Mouse (Mus musculus) hindbrain, embryonic 12.5 days (tissue): Measurements from ENCODE around the gene Cd86. TPM values are rescaled to one million over a fixed set of nuclear protein-coding genes. Genes with fewer than 3 reads are reported as not detected.
A peak's percentile ranks its signal among the peaks of the same experiment; 100 is the strongest.

Experiments
- ATAC-seq: fragments of 200-750 bp; cut with Nextera tagmentation; 2 replicates; pipeline ENCODE4 v1.8.0; 2017; ENCODE audit warnings: moderate TSS enrichment; ENCODE audit not compliant: low FRiP score
- H3K27ac ChIP-seq: fragments of 300-500 bp; sonication (generic); 2 replicates; pipeline ENCODE4 v1.5.1; 2016; ENCODE audit warnings: mild to moderate bottlenecking
- H3K27me3 ChIP-seq: fragments of 300-500 bp; sonication (generic); 2 replicates; pipeline ENCODE4 v1.6.1; 2016; ENCODE audit warnings: mild to moderate bottlenecking
- H3K36me3 ChIP-seq: fragments of 300-500 bp; sonication (generic); 2 replicates; pipeline ENCODE4 v1.6.1; 2016; ENCODE audit warnings: mild to moderate bottlenecking
- H3K4me1 ChIP-seq: fragments of 300-500 bp; sonication (generic); 2 replicates; pipeline ENCODE4 v1.6.1; 2016
- H3K4me2 ChIP-seq: fragments of 300-500 bp; sonication (generic); replicated peaks from 2 replicates; pipeline ENCODE4 v1.6.1; 2016; ENCODE audit warnings: mild to moderate bottlenecking
- H3K4me3 ChIP-seq: fragments of 300-500 bp; sonication (generic); 2 replicates; pipeline ENCODE4 v1.5.1; 2016; ENCODE audit warnings: mild to moderate bottlenecking
- H3K9ac ChIP-seq: fragments of 300-500 bp; sonication (generic); 2 replicates; pipeline ENCODE4 v1.6.1; 2016; ENCODE audit warnings: mild to moderate bottlenecking, moderate library complexity
- H3K9me3 ChIP-seq: fragments of 300-500 bp; sonication (generic); replicated peaks from 2 replicates; pipeline ENCODE4 v1.6.1; 2016; ENCODE audit warnings: mild to moderate bottlenecking
- WGBS: fragments of 180-500 bp; shearing (Covaris S2); methylation state at CpG from one replicate; pipeline ENCODE4 v1.1.7; 2016; 5-methylcytosine and 5-hydroxymethylcytosine counted together
- polyA plus RNA-seq: library from polyadenylated mRNA; unstranded; fragments of >200 nt; fragmentation: Nextera tagmentation; extraction: Ambion mirVana; gene quantifications from 2 replicates; pipeline ENCODE4 v1.2.1, GENCODE M21; 2016

Gene Cd86
- polyA plus RNA-seq, 1 experiment from 2014 or later, result 2.0 TPM

DNA sequence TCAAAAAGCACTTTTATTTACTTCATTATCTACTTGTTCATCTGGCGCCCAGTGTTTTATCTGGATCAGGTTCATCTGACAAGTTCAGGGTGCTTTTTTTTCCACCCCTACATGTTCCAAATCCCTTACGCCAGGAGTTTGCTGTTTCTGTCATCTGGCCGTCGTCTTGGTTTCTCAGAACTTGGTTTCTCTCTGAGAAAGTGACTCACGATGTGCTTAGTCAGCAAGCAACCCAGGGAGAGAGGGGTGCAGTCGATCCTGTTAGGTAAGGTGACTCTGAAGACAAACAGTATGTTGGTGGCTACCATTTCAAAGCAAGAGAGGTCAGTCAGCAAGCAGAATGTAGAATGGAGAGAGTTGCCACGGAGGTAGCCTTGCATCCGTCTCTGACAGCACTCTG, 93.9 kb downstream of the Cd86 start:
- 77% methylated on average over 8 of the region's 8 CpGs for WGBS
- Histone ChIP-seq H3K36me3 (no peaks in the 10 kb centered on the region), H3K27ac (no peak overlapping the region), H3K4me2 (no peak overlapping the region), H3K9me3 (no peaks in the 10 kb centered on the region), H3K27me3 (no peaks in the 10 kb centered on the region), H3K4me3 (no peak overlapping the region), H3K4me1 (no peaks in the 10 kb centered on the region), H3K9ac (no peak overlapping the region)
- ATAC-seq, result no peak

DNA sequence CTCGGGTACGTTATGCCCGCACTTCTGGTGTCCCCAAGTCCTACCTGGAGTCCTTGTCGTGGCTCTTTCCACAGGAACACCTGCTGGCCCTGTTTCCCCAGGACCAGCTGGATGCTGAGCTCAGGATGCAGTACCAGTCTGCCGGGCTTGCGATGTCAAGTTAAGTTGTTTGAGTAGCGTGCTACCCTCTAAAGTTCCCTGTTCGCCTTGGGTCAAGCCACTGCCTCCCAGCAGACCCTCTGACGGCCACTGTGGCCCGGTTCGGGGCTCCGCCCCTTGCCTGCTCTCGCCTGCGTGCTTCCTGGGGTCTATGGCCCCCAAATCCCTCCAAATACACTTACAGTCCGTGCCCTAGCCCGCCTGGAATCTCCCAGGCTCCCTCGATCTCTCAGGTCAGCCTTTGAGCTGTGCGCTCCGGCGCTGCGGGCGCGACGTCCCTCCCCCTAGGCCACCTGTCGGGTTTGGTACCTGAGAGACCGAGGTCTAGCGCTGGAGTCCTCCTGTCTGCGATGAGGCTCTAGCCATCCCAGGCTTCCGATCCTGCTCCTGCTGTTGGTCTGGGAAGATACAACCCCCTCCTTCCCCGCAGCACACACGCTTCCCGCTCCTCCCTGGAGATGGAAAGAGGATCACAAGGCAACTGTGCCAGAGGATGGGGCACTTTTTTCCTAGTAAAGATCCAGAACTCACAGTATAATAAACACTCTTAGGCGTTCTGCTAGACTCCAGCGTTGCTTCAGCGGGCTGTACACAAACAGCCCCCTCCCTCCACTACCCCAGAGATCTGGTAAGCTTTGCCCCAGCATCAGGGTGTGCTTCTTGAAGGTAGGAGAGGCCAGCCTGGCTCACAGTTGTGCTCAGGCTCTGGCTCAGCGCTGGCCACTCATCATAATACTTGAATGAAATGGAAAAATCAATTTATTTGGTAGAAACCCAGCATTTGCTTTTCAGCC, 104.2 kb downstream of the Cd86 start, which contains the start of gene Casr:
Casr (minus strand) TSS at position 756 of the 953 bp plus-strand sequence.
- ATAC-seq, result no peak
- Histone ChIP-seq H3K27ac (no peak within 1 kb of the TSS), H3K4me1 (peaks cover 12% of the 10 kb centered on the region), H3K9ac (peak within 1 kb of the TSS; percentile 25; the same call in 1 of the 2 replicates), H3K4me3 (peak within 1 kb of the TSS; percentile 41), H3K4me2 (peak within 1 kb of the TSS; percentile 86), H3K36me3 (no peaks in the 10 kb centered on the region), H3K9me3 (no peaks in the 10 kb centered on the region), H3K27me3 (peaks cover 16% of the 10 kb centered on the region)
- 2% methylated on average over 36 of the region's 36 CpGs for WGBS

DNA sequence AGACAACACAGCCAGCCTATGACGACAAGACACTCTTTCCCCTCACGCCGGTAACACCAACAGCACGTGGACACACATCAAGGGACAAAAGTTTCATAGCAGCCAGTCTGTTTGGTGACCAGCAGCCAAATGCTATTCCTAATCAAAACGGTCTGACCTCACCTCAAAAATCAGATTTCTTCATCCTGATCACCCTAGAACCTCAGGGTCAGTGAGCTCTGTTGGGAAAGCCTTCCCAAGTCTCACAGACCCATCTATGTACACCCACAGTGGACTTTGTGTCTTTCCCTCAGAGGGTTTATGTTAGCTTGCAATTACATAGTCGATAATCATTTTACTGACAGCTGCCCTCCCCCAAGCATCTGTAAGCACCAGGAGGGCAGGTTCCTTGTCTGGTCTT, 106.3 kb downstream of the Cd86 start:
- no peak overlapping the region for H3K9ac ChIP-seq
- H3K27ac ChIP-seq, result no peak overlapping the region
- no peak overlapping the region for H3K4me3 ChIP-seq
- H3K36me3 ChIP-seq, result no peaks in the 10 kb centered on the region
- peaks cover 12% of the 10 kb centered on the region for H3K4me1 ChIP-seq
- ATAC-seq, result no peak
- H3K9me3 ChIP-seq, result no peaks in the 10 kb centered on the region
- peaks cover 16% of the 10 kb centered on the region for H3K27me3 ChIP-seq
- 87% methylated on average over 6 of the region's 6 CpGs for WGBS
- H3K4me2 ChIP-seq, result no peak overlapping the region

DNA sequence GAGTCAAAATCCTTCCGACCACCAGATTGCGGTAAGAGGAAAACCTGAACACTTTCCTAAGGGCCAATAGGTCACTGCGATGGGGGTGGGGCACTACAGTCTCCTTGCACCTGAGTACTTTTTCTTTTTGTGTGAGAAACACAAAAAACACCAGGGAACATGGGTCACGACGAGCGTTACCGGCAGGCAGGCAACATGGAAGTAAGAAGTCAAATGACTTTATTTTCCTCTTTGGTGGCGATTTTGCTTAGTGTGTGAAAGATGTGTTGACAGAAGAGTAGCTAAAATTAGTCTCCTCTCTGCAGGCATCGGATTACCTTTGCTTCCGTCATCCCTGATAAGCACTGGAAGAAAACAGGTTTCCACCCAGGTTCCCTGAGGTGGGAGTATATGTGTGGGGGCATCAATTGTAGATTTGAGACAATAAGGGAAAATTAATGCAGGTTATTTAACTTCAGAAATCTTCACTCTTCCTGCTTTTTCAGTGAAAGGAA, 110.2 kb downstream of the Cd86 start:
- H3K4me3 ChIP-seq, result no peak overlapping the region
- no peak overlapping the region for H3K4me2 ChIP-seq
- H3K36me3 ChIP-seq, result no peaks in the 10 kb centered on the region
- H3K9me3 ChIP-seq, result no peaks in the 10 kb centered on the region
- H3K4me1 ChIP-seq, result peaks cover 4% of the 10 kb centered on the region; the same call in 1 of the 2 replicates
- H3K27ac ChIP-seq, result no peak overlapping the region
- peaks cover 4% of the 10 kb centered on the region; the same call in 1 of the 2 replicates for H3K27me3 ChIP-seq
- H3K9ac ChIP-seq, result no peak overlapping the region
- 80% methylated on average over 10 of the region's 10 CpGs for WGBS
- no peak for ATAC-seq

Other genes starting within 250 kb of the Cd86 start
- gene Stfa3, start 210.7 kb downstream of the Cd86 start, polyA plus RNA-seq, result 0.62 TPM in 1 of 2 replicates, not detected in the other
- 0.06 and 0.07 TPM in 2 replicates for gene Casr, start 103.9 kb downstream of the Cd86 start, polyA plus RNA-seq
- 0.53 and 1.3 TPM in 2 replicates for gene Ildr1, start 27.9 kb upstream of the Cd86 start, polyA plus RNA-seq
- gene Slc15a2, start 118.9 kb upstream of the Cd86 start, polyA plus RNA-seq, result 3.0 and 6.6 TPM in 2 replicates
- gene Iqcb1, start 162.3 kb upstream of the Cd86 start, polyA plus RNA-seq, result 63.4 and 68.9 TPM in 2 replicates
- gene Eaf2, start 208.9 kb upstream of the Cd86 start, polyA plus RNA-seq, result 1.2 TPM in 2 replicates
- 95.7 and 96.0 TPM in 2 replicates for gene Golgb1, start 209.1 kb upstream of the Cd86 start, polyA plus RNA-seq